Comparison of ENCODE assay signal across 25 mouse cellular contexts in the genomic region with DNA sequence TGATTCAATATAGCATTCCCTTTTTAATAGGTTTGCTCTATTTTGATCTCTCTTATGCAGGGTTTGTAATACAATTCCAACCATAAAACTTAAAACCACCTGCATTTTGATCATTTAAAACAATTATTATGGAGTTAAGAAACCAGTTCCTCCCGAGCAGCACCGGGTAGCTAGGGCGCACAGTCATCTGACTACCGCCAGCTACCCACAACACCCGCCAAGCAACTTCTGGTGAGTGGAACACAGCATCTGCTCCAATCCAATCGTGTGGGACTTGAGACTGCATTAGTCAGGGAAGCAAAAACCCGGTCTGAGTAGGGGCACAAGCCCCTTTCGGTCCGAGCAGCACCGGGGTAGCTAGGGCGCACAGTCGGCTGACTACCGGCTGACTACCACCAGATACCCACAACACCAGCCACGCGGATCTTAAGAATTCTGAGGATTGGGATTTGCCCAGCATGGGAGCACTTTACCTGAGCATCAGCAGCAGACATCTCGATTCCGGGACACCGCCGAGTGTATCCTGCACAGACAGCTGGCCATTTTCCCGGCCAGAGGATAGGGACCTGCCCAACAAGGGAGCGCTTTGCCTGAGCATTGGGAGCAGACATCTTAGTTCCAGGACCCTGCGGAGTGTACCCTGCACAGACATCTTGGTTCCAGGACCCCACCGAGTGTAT. TPM values are rescaled to one million over a fixed set of nuclear protein-coding genes. Genes with fewer than 3 reads are reported as not detected.
DNase-seq lines count a peak whose midpoint lies in the region; TF ChIP-seq lines count a peak whose summit lies in the region.
"Not testable (repeated sequence)": the region's sequence is repeated elsewhere in the genome, so short reads cannot be mapped to it uniquely, and the experiment has no call there.
"Had no signal": no experiment of that assay in that cellular context is flagged by ENCODE, and none has a peak within 500 bp of the region (broad histone marks: within the 10 kb centered on the region; RNA-seq: fewer than 3 reads in every experiment).

No protein-coding gene starts in this region.

- not testable (repeated sequence) for H3K27ac ChIP-seq in ES-Bruce4 (ENCODE audit: insufficient read depth, low read length); ES-E14 (ENCODE audit: insufficient read depth, low read depth, low read length, poor library complexity, severe bottlenecking)

- H3K4me1 ChIP-seq in E14TG2a.4 (replicated peaks; ENCODE audit: low read depth, low read length); ES-Bruce4 (ENCODE audit: control insufficient read depth, insufficient read depth, low read length); ES-E14 (ENCODE audit: control insufficient read depth in 2 of 2, insufficient read depth in 2 of 2, low read length in 2 of 2, poor library complexity in 1 of 2): not testable (repeated sequence)

- not testable (repeated sequence) for H3K9me3 ChIP-seq in E14TG2a.4 (ENCODE audit: low read length); ES-Bruce4 (replicated peaks; ENCODE audit: control insufficient read depth, insufficient read depth, low read length, poor library complexity, severe bottlenecking); ES-E14 (ENCODE audit: control insufficient read depth, insufficient read depth, low read depth, low read length)

- H3K9ac ChIP-seq in ES-Bruce4 (ENCODE audit: low read depth, poor library complexity, severe bottlenecking) (peak overlapping the region; percentile 83), ES-E14 (ENCODE audit: insufficient read depth, low read depth, low read length, poor library complexity, severe bottlenecking) (peak overlapping the region; percentile 76)

- not testable (repeated sequence) for H3K27me3 ChIP-seq in E14TG2a.4 (ENCODE audit: insufficient read depth, low read length); ES-Bruce4 (ENCODE audit: control insufficient read depth, insufficient read depth, low read length, poor library complexity, severe bottlenecking)

- DNase-seq in ES-CJ7 (ENCODE audit: low read depth, low spot score) (peak; percentile 57), ES-E14 (ENCODE audit: low read depth, low spot score) (peak; percentile 17), R1 (ENCODE audit: low read depth, low spot score) (peak; percentile 54), WW6 (ENCODE audit: low read depth, low spot score) (peak; percentile 0), ZHBTc4 (ENCODE audit: low read depth, low spot score) (peak; percentile 65)
- peak; percentile 24 for DNase-seq in heart, adult 11 months

- TF ChIP-seq EP300 in ES-Bruce4 (IDR thresholded peaks at IDR 0.05; ENCODE audit: insufficient read depth, low read depth, low read length) = not testable (repeated sequence)

- not testable (repeated sequence) for TF ChIP-seq POLR2A in ES-Bruce4 (IDR thresholded peaks at IDR 0.05; ENCODE audit: insufficient read depth, low read length)

- not testable (repeated sequence) for TF ChIP-seq CTCF in E14TG2a.4 (conservative IDR thresholded peaks at IDR 0.05; ENCODE audit: low read length); ES-Bruce4 (IDR thresholded peaks at IDR 0.05; ENCODE audit: low read depth, low read length)

- peak overlapping the region; percentile 74 for H3K4me3 ChIP-seq in E14TG2a.4 (replicated peaks; ENCODE audit: low read length)
- peak overlapping the region; percentile 96 for H3K4me3 ChIP-seq in ES-Bruce4 (ENCODE audit: low read depth, low read length)
- peak overlapping the region; percentile 66 to 76 for H3K4me3 ChIP-seq in ES-E14 (ENCODE audit: insufficient read depth in 1 of 2, low read depth in 1 of 2, low read length in 2 of 2, poor library complexity in 1 of 2, severe bottlenecking in 1 of 2)

- in situ Hi-C loops in ES-E14 (cut with MboI; ENCODE audit: low sequenced_read_pairs in 2 of 2, unreplicated experiment in 2 of 2) = not testable (repeated sequence)

- not testable (repeated sequence) for H3K36me3 ChIP-seq in E14TG2a.4 (ENCODE audit: insufficient read depth, low read length); ES-Bruce4 (ENCODE audit: control insufficient read depth, insufficient read depth, low read length, poor library complexity, severe bottlenecking); ES-E14 (ENCODE audit: control insufficient read depth, insufficient read depth, low read length, poor library complexity, severe bottlenecking)

RNA-seq across cellular contexts. Expression of a gene that starts 33.2 kb away (rescaled TPM):
- not detected in 2 replicates for polyA plus RNA-seq in ES-Bruce4 (2011; ENCODE audit: insufficient read depth, insufficient read length, low read depth, missing spikeins)
- total RNA-seq in ES-E14 (2012; rRNA removed) = not detected in 2 replicates
- total RNA-seq: adrenal gland, adult 18-20 months; adrenal gland, adult 2 months; adrenal gland, adult 8-10 months; adrenal gland, postnatal 10 days; adrenal gland, postnatal 14 days; adrenal gland, postnatal 25 days; adrenal gland, postnatal 36 days; adrenal gland, postnatal 4 days; CH12.LX; MEL had no signal
- polyA plus RNA-seq: activated CD4-positive, CD25-positive, alpha-beta regulatory T cell, adult 4 months; adrenal gland, adult 2 months; brain, embryonic 14.5 days; C2C12; CD4-positive, CD25-positive, alpha-beta regulatory T cell, adult 4 months; cerebellum, adult 2 months; G1E; Patski had no signal

Comparison
In these comparisons a context has a peak if more than half of its experiments do, and no peak if none do; other contexts are left out.
1. DNase-seq: peak in every context shown above with its lines; median percentile 65 in ZHBTc4; 57 in ES-CJ7; 54 in R1; 24 in heart, adult 11 months; 17 in ES-E14; 0 in WW6.